Mouse (Mus musculus) CH12.LX (cell line): Measurements from ENCODE around the gene B3gat3. TPM values are rescaled to one million over a fixed set of nuclear protein-coding genes. Genes with fewer than 3 reads are reported as not detected.

ENCODE experiments used
- DNase-seq: peaks from one replicate; pipeline ENCODE4 v3.0.0-alpha.2; 2013; ENCODE audit errors: extremely low read depth
- H3K27ac ChIP-seq: 2 replicates; pipeline ENCODE4 v1.5.1; 2012; ENCODE audit warnings: low read depth, mild to moderate bottlenecking, control low read depth, moderate library complexity; ENCODE audit not compliant: insufficient read depth
- H3K27me3 ChIP-seq: replicated peaks from 2 replicates; pipeline ENCODE3; 2012; ENCODE audit warnings: inconsistent platforms
- H3K36me3 ChIP-seq, 2 experiments: replicated peaks in 1 of 2; 2 replicates each; pipeline versions ENCODE3 to v1.6.1; 2012; ENCODE audit warnings: inconsistent platforms in 1 of 2, low read length in 1 of 2, mild to moderate bottlenecking in 1 of 2, mixed read lengths in 1 of 2, moderate library complexity in 1 of 2; ENCODE audit not compliant: control insufficient read depth in 1 of 2, insufficient read depth in 1 of 2
- H3K4me1 ChIP-seq, 2 experiments: 2 replicates each; pipeline ENCODE4 v1.6.1; 2012; ENCODE audit warnings: inconsistent platforms in 1 of 2, moderate library complexity in 1 of 2; ENCODE audit not compliant: insufficient read depth in 2 of 2, control insufficient read depth in 1 of 2
- H3K4me2 ChIP-seq: 2 replicates; pipeline ENCODE4 v1.6.1; 2012; ENCODE audit warnings: low read depth, mild to moderate bottlenecking, control low read depth; ENCODE audit not compliant: poor library complexity, insufficient read depth, severe bottlenecking
- H3K4me3 ChIP-seq, 3 experiments: fragments of 150-350 bp in 1 of 3; sonication (generic) in 1 of 3; replicated peaks in 1 of 3; 2 replicates each; pipeline versions ENCODE3 to v1.5.1; 2011 to 2012; ENCODE audit warnings: low read depth in 2 of 3, low read length in 2 of 3, mild to moderate bottlenecking in 2 of 3, moderate library complexity in 2 of 3, control low read depth in 1 of 3, improper control_type of control experiment in 1 of 3, inconsistent platforms in 1 of 3, mixed read lengths in 1 of 3; ENCODE audit not compliant: poor library complexity in 1 of 3
- H3K79me2 ChIP-seq: replicated peaks from 2 replicates; pipeline ENCODE4 v1.6.1; 2012; ENCODE audit warnings: mild to moderate bottlenecking, moderate library complexity; ENCODE audit not compliant: control insufficient read depth, poor library complexity, insufficient read depth, severe bottlenecking; ENCODE audit errors: extremely low read depth
- H3K9ac ChIP-seq: 2 replicates; pipeline ENCODE4 v1.6.1; 2012; ENCODE audit warnings: low read depth, mild to moderate bottlenecking, control low read depth, moderate library complexity; ENCODE audit not compliant: insufficient read depth
- H3K9me3 ChIP-seq: replicated peaks from 2 replicates; pipeline ENCODE3; 2012; ENCODE audit warnings: low read length, inconsistent platforms, mixed read lengths
- BHLHE40 ChIP-seq: IDR thresholded peaks from 2 replicates; pipeline ENCODE4 v1.6.1; 2011; ENCODE audit warnings: mild to moderate bottlenecking, low read depth, low read length, improper control_type of control experiment
- ELF1 ChIP-seq: IDR thresholded peaks from 2 replicates; pipeline ENCODE4 v1.6.1; 2014; ENCODE audit warnings: low read depth, mild to moderate bottlenecking, inconsistent platforms, low read length, improper control_type of control experiment
- ETS1 ChIP-seq: conservative IDR thresholded peaks from 2 replicates; pipeline ENCODE4 v1.6.1; 2012; ENCODE audit warnings: low read depth, mild to moderate bottlenecking, inconsistent platforms, low read length, improper control_type of control experiment, moderate library complexity
- HCFC1 ChIP-seq: IDR thresholded peaks from 2 replicates; pipeline ENCODE4 v1.6.1; 2012; ENCODE audit warnings: low read depth, mild to moderate bottlenecking, inconsistent platforms, low read length, improper control_type of control experiment
- JUND ChIP-seq: conservative IDR thresholded peaks from 2 replicates; pipeline ENCODE4 v1.6.1; 2011; ENCODE audit warnings: low read depth, low read length, improper control_type of control experiment
- MAFK ChIP-seq: IDR thresholded peaks from 2 replicates; pipeline ENCODE4 v1.6.1; 2011; ENCODE audit warnings: low read length, improper control_type of control experiment; ENCODE audit not compliant: insufficient replicate concordance
- MAX ChIP-seq: IDR thresholded peaks from 2 replicates; pipeline ENCODE4 v1.6.1; 2011; ENCODE audit warnings: low read length, improper control_type of control experiment
- MXI1 ChIP-seq: IDR thresholded peaks from 2 replicates; pipeline ENCODE4 v1.6.1; 2011; ENCODE audit warnings: mild to moderate bottlenecking, low read depth, low read length, improper control_type of control experiment
- MYC ChIP-seq: IDR thresholded peaks from 2 replicates; pipeline ENCODE4 v1.6.1; 2011; ENCODE audit warnings: low read depth, mild to moderate bottlenecking, improper control_type of control experiment, low read length
- NELFE ChIP-seq: IDR thresholded peaks from 2 replicates; pipeline ENCODE4 v1.6.1; 2011; ENCODE audit warnings: low read depth, low read length, improper control_type of control experiment
- POLR2A ChIP-seq: IDR thresholded peaks from 2 replicates; pipeline ENCODE4 v1.6.1; 2011; ENCODE audit warnings: low read depth, mild to moderate bottlenecking, improper control_type of control experiment, low read length
- POLR2AphosphoS2 ChIP-seq: IDR thresholded peaks from 2 replicates; pipeline ENCODE4 v1.6.1; 2011; ENCODE audit warnings: low read depth, low read length, improper control_type of control experiment
- SIN3A ChIP-seq: IDR thresholded peaks from 2 replicates; pipeline ENCODE4 v1.6.1; 2012; ENCODE audit warnings: low read length, improper control_type of control experiment, inconsistent platforms
- TBP ChIP-seq: conservative IDR thresholded peaks from 2 replicates; pipeline ENCODE4 v1.6.1; 2011; ENCODE audit warnings: low read depth, low read length, improper control_type of control experiment
- TCF12 ChIP-seq: IDR thresholded peaks from 2 replicates; pipeline ENCODE4 v1.6.1; 2014; ENCODE audit warnings: low read depth, mild to moderate bottlenecking, inconsistent platforms, low read length, improper control_type of control experiment
- USF1 ChIP-seq: IDR thresholded peaks from 2 replicates; pipeline ENCODE4 v1.6.1; 2014; ENCODE audit warnings: low read depth, mild to moderate bottlenecking, inconsistent platforms, low read length, improper control_type of control experiment
- USF2 ChIP-seq: conservative IDR thresholded peaks from 2 replicates; pipeline ENCODE4 v1.6.1; 2011; ENCODE audit warnings: low read depth, low read length, improper control_type of control experiment
- ZMIZ1 ChIP-seq: IDR thresholded peaks from 2 replicates; pipeline ENCODE4 v1.6.1; 2012; ENCODE audit warnings: low read depth, mild to moderate bottlenecking, inconsistent platforms, low read length, improper control_type of control experiment
- dilution Hi-C: fragments of 300-500 bp; cut with MboI; formaldehyde crosslinking; loops from 2 replicates; pipeline ENCODE4 v1.14.3; 2020; ENCODE audit warnings: low sequenced_read_pairs; ENCODE audit not compliant: extremely low pct_unique_long_range_greater_than_20kb, extremely low pct_ligation_motif_present
- in situ Hi-C: fragments of 300-500 bp; cut with MboI; formaldehyde crosslinking; loops from 3 replicates; pipeline ENCODE4 v1.14.3; 2019; ENCODE audit warnings: low sequenced_read_pairs, low pct_ligation_motif_present, low pct_unique_long_range_greater_than_20kb, mixed read lengths
- polyA plus RNA-seq: library from polyadenylated mRNA; unstranded; fragments of >175 nt; gene quantifications from 2 replicates; pipeline ENCODE4 v1.2.1, GENCODE M21; 2012; ENCODE audit warnings: low read depth; ENCODE audit not compliant: insufficient read length
- total RNA-seq, 2 experiments: library from RNA; depleted of rRNA; stranded (reverse); fragments of 300-350 nt in 1 of 2; fragments of >200 nt in 1 of 2; gene quantifications; 2 replicates each; pipeline ENCODE4 v1.2.3; 2012 to 2014

The B3gat3 gene
- total and polyA plus RNA-seq, 3 experiments: 17.8 to 54.8 (median 33.0) TPM

GRCm38 (mm10) chr19:8920836-8921291 is 690 bp downstream of the B3gat3 start:
- Histone ChIP-seq H3K36me3 (peaks cover 21 to 39% of the 10 kb centered on the region in 2 experiments), H3K27me3 (no peaks in the 10 kb centered on the region), H3K9me3 (no peaks in the 10 kb centered on the region), H3K27ac (peak overlapping the region; percentile 96), H3K4me2 (peak overlapping the region; percentile 74), H3K9ac (peak overlapping the region; percentile 96), H3K4me1 (peaks cover 0 to 18% of the 10 kb centered on the region in 2 experiments; a peak in 2 of 4 replicates), H3K4me3 (peak overlapping the region; percentile 81 to 95 (median 94)), H3K79me2 (peaks cover 19% of the 10 kb centered on the region)
- dilution Hi-C loops: no loop called here
- peak; percentile 69 for TF ChIP-seq MAX
- peak; percentile 92 for TF ChIP-seq USF1
- peak; percentile 94 for TF ChIP-seq USF2
- TF ChIP-seq BHLHE40: peak; percentile 90
- TF ChIP-seq SIN3A: peak; percentile 69
- no peak for TF ChIP-seq ETS1
- no peak; the same call in 1 of the 2 replicates for TF ChIP-seq MXI1
- in situ Hi-C loops: no loop called here
- DNase-seq: peak; percentile 69

GRCm38 (mm10) chr19:8921741-8922140 is 1.6 kb downstream of the B3gat3 start:
- H3K4me1 ChIP-seq: peaks cover 0 to 21% of the 10 kb centered on the region in 2 experiments; a peak in 2 of 4 replicates
- peaks cover 22 to 40% of the 10 kb centered on the region in 2 experiments for H3K36me3 ChIP-seq
- H3K79me2 ChIP-seq: peaks cover 19% of the 10 kb centered on the region
- 0 out of 2 replicates have a peak overlapping the region, but pooled peaks have one; percentile 9 for H3K27ac ChIP-seq
- TF ChIP-seq TBP (no peak), TCF12 (no peak), ETS1 (no peak), JUND (no peak), POLR2A (no peak), MAX (no peak), POLR2AphosphoS2 (no peak), ELF1 (no peak), SIN3A (no peak)
- in situ Hi-C loops: no loop called here
- dilution Hi-C loops: no loop called here
- peak overlapping the region; percentile 96; the same call in 1 of the 2 replicates for H3K9ac ChIP-seq
- peak; percentile 17 for DNase-seq
- H3K9me3 ChIP-seq: no peaks in the 10 kb centered on the region
- peak overlapping the region; percentile 74 for H3K4me2 ChIP-seq
- peak overlapping the region; percentile 29 to 95 (median 81) for H3K4me3 ChIP-seq
- H3K27me3 ChIP-seq: no peaks in the 10 kb centered on the region

GRCm38 (mm10) chr19:8926766-8927165 is 6.6 kb downstream of the B3gat3 start:
- dilution Hi-C loops (no loop called here), in situ Hi-C loops (no loop called here)
- Histone ChIP-seq H3K27me3 (no peaks in the 10 kb centered on the region), H3K27ac (no peak overlapping the region), H3K9me3 (no peaks in the 10 kb centered on the region), H3K4me1 (peaks cover 12 to 43% of the 10 kb centered on the region in 2 experiments; a peak in 3 of 4 replicates), H3K9ac (no peak overlapping the region), H3K79me2 (peaks cover 12% of the 10 kb centered on the region), H3K4me2 (no peak overlapping the region), H3K4me3 (no peak overlapping the region), H3K36me3 (peaks cover 29 to 67% of the 10 kb centered on the region in 2 experiments)
- no peak for TF ChIP-seq NELFE
- no peak for TF ChIP-seq JUND
- TF ChIP-seq MAFK: no peak
- no peak for TF ChIP-seq ZMIZ1
- TF ChIP-seq BHLHE40: no peak
- TF ChIP-seq HCFC1: no peak
- no peak for TF ChIP-seq MXI1
- TF ChIP-seq ELF1: no peak
- TF ChIP-seq MYC: no peak
- DNase-seq: no peak
